20 mouse cellular contexts compared by ENCODE assay signal in the genomic region with DNA sequence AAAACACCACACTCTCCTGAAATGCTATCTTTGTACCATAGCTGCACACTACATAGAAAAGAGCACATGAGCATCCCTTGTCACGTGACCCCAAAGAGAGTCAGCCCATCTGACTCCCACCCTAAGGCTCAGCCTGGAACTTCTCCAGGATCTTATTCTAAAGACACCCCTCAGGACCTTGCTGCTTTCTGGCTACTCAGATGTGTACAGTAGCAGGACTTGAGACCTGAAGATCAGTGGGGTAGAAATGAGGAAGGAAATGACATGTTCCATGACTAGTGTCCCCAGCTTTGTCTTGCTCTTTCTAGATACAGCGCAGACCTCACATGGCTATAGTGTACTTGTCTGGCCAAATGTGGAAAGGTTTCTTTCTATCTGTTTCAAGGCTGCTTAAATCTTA. TPM values are rescaled to one million over a fixed set of nuclear protein-coding genes. Genes with fewer than 3 reads are reported as not detected.
DNase-seq lines count a peak whose midpoint lies in the region; ATAC-seq and TF ChIP-seq lines count a peak whose summit lies in the region.
"Had no signal": no experiment of that assay in that cellular context is flagged by ENCODE, and none has a peak within 500 bp of the region (broad histone marks: within the 10 kb centered on the region; RNA-seq: fewer than 3 reads in every experiment).

No protein-coding gene starts in this region.

- no peak for ATAC-seq in liver, embryonic 13.5 days (ENCODE audit: low read depth)
- ATAC-seq in G1E (ENCODE audit: extremely low read depth, insufficient number of reproducible peaks, low FRiP score, poor library complexity, severe bottlenecking), result peak; percentile 60; the same call in 1 of the 2 replicates
- peak; percentile 70 to 73 for ATAC-seq in hematopoietic stem cell, adult 5-6 weeks (replicated peaks in 1 of 2; ENCODE audit: insufficient read depth in 1 of 2, low FRiP score in 2 of 2, low TSS enrichment in 1 of 2, low read depth in 1 of 2, poor library complexity in 2 of 2, severe bottlenecking in 2 of 2)
- ATAC-seq: hindbrain, embryonic 16.5 days; Patski had no signal

- no peak overlapping the region for H3K4me3 ChIP-seq in liver, embryonic 13.5 days (replicated peaks)
- no peak overlapping the region for H3K4me3 ChIP-seq in G1E (ENCODE audit: low read depth, low read length)
- H3K4me3 ChIP-seq in gastrocnemius, adult 2 months, result no peak overlapping the region
- no peak overlapping the region for H3K4me3 ChIP-seq in hindbrain, embryonic 10.5 days
- H3K4me3 ChIP-seq: limb, embryonic 10.5 days; midbrain, embryonic 10.5 days had no signal

- H3K9ac ChIP-seq in liver, embryonic 13.5 days, result peak overlapping the region; percentile 7; the same call in 1 of the 2 replicates
- H3K9ac ChIP-seq: lung, embryonic 14.5 days had no signal

- DNase-seq in liver, embryonic 13.5 days, result no peak
- DNase-seq in liver, result no peak
- no peak for DNase-seq in G1E (ENCODE audit: low spot score)
- DNase-seq in naive thymus-derived CD4-positive, alpha-beta T cell, adult 2 months (ENCODE audit: low read depth), result peak; percentile 30
- DNase-seq in left cerebral cortex, adult 9 months (ENCODE audit: low spot score in 2 of 2), result no peak
- no peak for DNase-seq in gastrocnemius, adult 2 months
- no peak for DNase-seq in hindbrain, embryonic 10.5 days (ENCODE audit: low spot score)
- DNase-seq: adrenal gland, postnatal 36 days; cerebellum, postnatal 36 days; gastrocnemius, postnatal 36 days; kidney, adult 18-20 months; kidney, postnatal 4 days; layer of hippocampus, postnatal 36 days; lung, embryonic 14.5 days; right cerebral cortex, adult 18-20 months had no signal

- no peak overlapping the region for H3K4me2 ChIP-seq in liver, embryonic 13.5 days
- H3K4me2 ChIP-seq: lung, embryonic 14.5 days had no signal

- TF ChIP-seq CTCF in G1E (IDR thresholded peaks at IDR 0.05; ENCODE audit: low read depth, low read length), result no peak
- TF ChIP-seq CTCF in gastrocnemius, adult 2 months (IDR thresholded peaks at IDR 0.05), result no peak

- H3K4me1 ChIP-seq in liver, embryonic 13.5 days (replicated peaks), result peaks cover 28% of the 10 kb centered on the region
- H3K4me1 ChIP-seq in G1E (ENCODE audit: insufficient read depth, low read depth, low read length), result peaks cover 52% of the 10 kb centered on the region
- 0 out of 2 replicates have a peak, but pooled peaks cover 3% of the 10 kb centered on the region for H3K4me1 ChIP-seq in hindbrain, embryonic 10.5 days (replicated peaks)

- no peaks in the 10 kb centered on the region; the same call in 1 of the 2 replicates for H3K27me3 ChIP-seq in liver, embryonic 13.5 days
- H3K27me3 ChIP-seq in G1E (ENCODE audit: insufficient read depth, low read length), result peaks cover 2% of the 10 kb centered on the region; the same call in 1 of the 2 replicates
- H3K27me3 ChIP-seq in hindbrain, embryonic 10.5 days (ENCODE audit: insufficient read depth, poor library complexity, severe bottlenecking), result 0 out of 2 replicates have a peak, but pooled peaks cover 3% of the 10 kb centered on the region

- intact Hi-C loops in gastrocnemius, adult 2 months (cut with DNase I), result no loop called here

- no peaks in the 10 kb centered on the region for H3K9me3 ChIP-seq in liver, embryonic 13.5 days (replicated peaks)
- no peaks in the 10 kb centered on the region for H3K9me3 ChIP-seq in G1E (replicated peaks)
- no peaks in the 10 kb centered on the region for H3K9me3 ChIP-seq in hindbrain, embryonic 10.5 days
- H3K9me3 ChIP-seq: limb, embryonic 10.5 days; midbrain, embryonic 10.5 days had no signal

- H3K36me3 ChIP-seq in liver, embryonic 13.5 days, result no peaks in the 10 kb centered on the region
- no peaks in the 10 kb centered on the region for H3K36me3 ChIP-seq in G1E (replicated peaks)
- H3K36me3 ChIP-seq in hindbrain, embryonic 10.5 days, result no peaks in the 10 kb centered on the region
- H3K36me3 ChIP-seq: limb, embryonic 10.5 days; midbrain, embryonic 10.5 days had no signal

- WGBS in liver, embryonic 13.5 days (ENCODE audit: insufficient replicate concordance), result 35% methylated on average over 2 of the region's 2 CpGs
- WGBS in hindbrain, embryonic 10.5 days, result 91% methylated on average over 2 of the region's 2 CpGs

- H3K27ac ChIP-seq in liver, embryonic 13.5 days, result peak overlapping the region; percentile 65; the same call in 1 of the 2 replicates
- no peak overlapping the region for H3K27ac ChIP-seq in gastrocnemius, adult 2 months
- H3K27ac ChIP-seq in hindbrain, embryonic 10.5 days, result no peak overlapping the region
- H3K27ac ChIP-seq: midbrain, embryonic 10.5 days had no signal

RNA-seq across cellular contexts. Expression of gene Lmo2, which starts 12.9 kb away (rescaled TPM):
- 156 and 167 TPM in 2 replicates for polyA plus RNA-seq in liver, embryonic 13.5 days (2015; fragmentation: Nextera tagmentation; extraction: Ambion mirVana)
- total RNA-seq in G1E (2014; fragmentation: Nextera tagmentation), result 184 and 198 TPM in 2 replicates
- 119 and 124 TPM in 2 replicates for total RNA-seq in G1E (2017)
- polyA plus RNA-seq in G1E (2012), result 255 and 381 TPM in 2 replicates
- total RNA-seq in hematopoietic stem cell, adult 5-6 weeks (2017), result 803 and 858 TPM in 2 replicates
- total RNA-seq in gastrocnemius, adult 2 months (2021), result 1 to 10 TPM; 4.1 to 7.0 TPM
- 15.8 and 21.2 TPM in 2 replicates for polyA plus RNA-seq in hindbrain, embryonic 10.5 days (2016; fragmentation: Nextera tagmentation; extraction: Ambion mirVana)

Comparison
In these comparisons a context has a peak if more than half of its experiments do, and no peak if none do; other contexts are left out.
1. RNA of gene Lmo2, which starts 12.9 kb away (total RNA-seq): 803 to 858 TPM in hematopoietic stem cell, adult 5-6 weeks and 119 to 198 TPM in G1E; 4.1 to 7.0 TPM in gastrocnemius, adult 2 months; every median in the first group is over 10 times any median in the second.